Mouse (Mus musculus) G1E (cell line): ENCODE data around the gene Sox15.

Experiments used
- CTCF ChIP-seq: IDR thresholded peaks from 2 replicates; pipeline ENCODE4 v1.5.1; 2012; ENCODE audit warnings: low read depth, low read length, inconsistent platforms, mixed read lengths
- GATA1 ChIP-seq: IDR thresholded peaks from 2 replicates; pipeline ENCODE4 v1.6.1; 2012; ENCODE audit warnings: borderline replicate concordance, low read length, inconsistent platforms, mixed read lengths
- GATA2 ChIP-seq: IDR thresholded peaks from 2 replicates; pipeline ENCODE4 v1.6.1; 2012; ENCODE audit warnings: low read depth, low read length, inconsistent platforms, borderline replicate concordance
- POLR2AphosphoS5 ChIP-seq: IDR thresholded peaks from 2 replicates; pipeline ENCODE4 v1.6.1; 2012; ENCODE audit warnings: low read depth, low read length, inconsistent platforms; ENCODE audit not compliant: insufficient replicate concordance
- TAL1 ChIP-seq: conservative IDR thresholded peaks from 2 replicates; pipeline ENCODE4 v1.6.1; 2012; ENCODE audit warnings: low read depth, low read length, inconsistent platforms, mixed read lengths

GRCm38 (mm10) chr11:69682840-69683533 lies 27.9 kb downstream of the Sox15 start:
- TF ChIP-seq CTCF (peak; percentile 75), GATA1 (no peak), TAL1 (no peak), GATA2 (no peak), POLR2AphosphoS5 (no peak)
